Mouse (Mus musculus): ENCODE data around the gene Tmem231. TPM values are rescaled to one million over a fixed set of nuclear protein-coding genes. Genes with fewer than 3 reads are reported as not detected.

The Tmem231 gene
- polyA plus RNA-seq, 1 experiment from 2014 or later, result 16.7 TPM

DNA sequence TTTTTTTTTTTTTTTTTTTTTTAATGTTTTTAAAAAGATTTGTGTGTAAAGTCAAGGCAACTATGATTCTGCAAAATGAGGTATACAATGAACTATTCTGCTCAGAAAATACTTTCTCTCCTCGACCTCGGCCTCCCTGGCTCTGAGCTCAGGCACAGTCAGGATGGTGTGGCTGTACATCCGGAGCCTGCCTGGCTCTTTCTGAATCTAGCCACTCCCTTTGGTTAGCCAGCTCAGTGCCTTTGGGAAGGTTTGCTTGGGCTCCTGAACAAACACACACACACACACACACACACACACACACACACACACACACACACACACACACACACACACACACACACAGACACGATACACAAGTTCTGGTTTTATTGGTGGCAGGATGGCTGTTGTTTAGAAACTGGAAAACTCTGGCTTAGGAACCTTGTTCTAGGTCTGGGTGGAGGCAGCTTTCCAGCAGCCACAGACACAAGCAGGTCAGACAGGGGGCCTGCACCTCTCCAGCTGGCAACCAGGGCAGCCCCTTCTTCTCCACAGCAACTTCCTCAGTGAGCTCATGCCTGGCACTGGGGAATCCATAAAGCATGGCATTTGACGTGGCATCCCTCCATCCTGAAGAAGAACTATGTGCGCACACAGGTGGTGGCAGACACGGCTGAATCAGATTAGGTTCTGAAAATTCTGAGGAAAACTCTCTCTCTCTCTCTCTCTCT, 31.3 kb upstream of the Tmem231 start:
- Histone ChIP-seq H3K4me3 (replicated peaks; ENCODE audit: low read depth, low read length) (no peak overlapping the region), H3K27ac (replicated peaks; ENCODE audit: low read depth, low read length) (no peak overlapping the region), H3K4me1 (ENCODE audit: control insufficient read depth, insufficient read depth, low read length) (no peaks in the 10 kb centered on the region), H3K9ac (replicated peaks; ENCODE audit: low read length) (no peak overlapping the region), H3K27me3 (ENCODE audit: control insufficient read depth, insufficient read depth, low read length) (no peaks in the 10 kb centered on the region), H3K4me2 (ENCODE audit: low read length) (no peak overlapping the region), H3K9me3 (ENCODE audit: control insufficient read depth, low read length) (no peaks in the 10 kb centered on the region), H3K36me3 (ENCODE audit: control insufficient read depth, insufficient read depth, low read length) (peaks cover 14% of the 10 kb centered on the region)
- ATAC-seq (ENCODE audit: low FRiP score, low TSS enrichment) (no peak), DNase-seq (no peak)
- 86% methylated on average over 7 of the region's 7 CpGs for WGBS

DNA sequence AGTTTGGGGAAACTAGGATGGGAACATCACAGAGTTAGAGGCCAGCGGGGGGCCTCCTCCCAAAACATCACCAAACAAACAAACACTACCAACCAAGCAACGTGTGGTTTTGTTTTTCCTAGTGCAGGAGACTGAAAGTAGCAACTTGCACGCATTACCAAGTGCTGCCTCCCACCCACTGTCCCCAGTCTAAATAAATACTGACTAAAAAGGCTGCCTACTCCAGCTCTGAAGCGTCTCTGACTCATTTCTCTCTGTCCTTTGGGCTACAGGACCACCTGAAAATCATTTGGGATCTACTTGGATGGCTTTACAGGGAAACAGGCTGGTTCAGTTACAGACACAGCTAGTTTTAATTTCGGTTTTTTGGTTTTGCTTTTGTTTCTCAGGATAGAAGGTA, 30.7 kb upstream of the Tmem231 start:
- H3K4me3 ChIP-seq (replicated peaks; ENCODE audit: low read depth, low read length), result no peak overlapping the region
- peaks cover 17% of the 10 kb centered on the region for H3K36me3 ChIP-seq (ENCODE audit: control insufficient read depth, insufficient read depth, low read length)
- H3K9me3 ChIP-seq (ENCODE audit: control insufficient read depth, low read length), result no peaks in the 10 kb centered on the region
- no peak overlapping the region for H3K9ac ChIP-seq (replicated peaks; ENCODE audit: low read length)
- DNase-seq, result no peak
- no peaks in the 10 kb centered on the region for H3K4me1 ChIP-seq (ENCODE audit: control insufficient read depth, insufficient read depth, low read length)
- no peak overlapping the region for H3K27ac ChIP-seq (replicated peaks; ENCODE audit: low read depth, low read length)
- no peak for ATAC-seq (ENCODE audit: low FRiP score, low TSS enrichment)
- no peaks in the 10 kb centered on the region for H3K27me3 ChIP-seq (ENCODE audit: control insufficient read depth, insufficient read depth, low read length)
- 72% methylated on average over 5 of the region's 5 CpGs for WGBS
- no peak overlapping the region for H3K4me2 ChIP-seq (ENCODE audit: low read length)

DNA sequence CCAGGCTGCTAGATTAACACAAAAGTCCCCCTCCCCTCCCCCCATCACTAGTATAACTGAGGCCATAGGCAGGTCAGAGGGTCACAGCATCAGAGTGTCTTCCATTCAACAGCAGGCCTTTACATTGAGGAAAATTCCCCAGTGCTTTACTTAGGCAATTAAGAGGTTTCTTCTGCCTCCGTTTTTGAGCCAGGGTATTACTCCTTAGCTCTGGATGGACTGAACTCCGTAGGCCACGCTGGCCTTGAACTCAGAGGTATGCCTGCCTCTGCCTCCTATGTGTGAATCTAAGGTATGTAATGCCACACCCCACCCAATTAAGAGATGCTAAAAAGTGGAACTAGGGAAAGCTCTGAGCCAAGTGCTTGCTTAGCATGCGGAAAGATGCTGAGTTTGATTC, 29.9 kb upstream of the Tmem231 start:
- H3K27me3 ChIP-seq (ENCODE audit: control insufficient read depth, insufficient read depth, low read length), result no peaks in the 10 kb centered on the region
- no peak overlapping the region for H3K9ac ChIP-seq (replicated peaks; ENCODE audit: low read length)
- H3K4me1 ChIP-seq (ENCODE audit: control insufficient read depth, insufficient read depth, low read length), result no peaks in the 10 kb centered on the region
- ATAC-seq (ENCODE audit: low FRiP score, low TSS enrichment) (no peak), DNase-seq (no peak)
- H3K9me3 ChIP-seq (ENCODE audit: control insufficient read depth, low read length), result no peaks in the 10 kb centered on the region
- H3K4me2 ChIP-seq (ENCODE audit: low read length), result no peak overlapping the region
- H3K4me3 ChIP-seq (replicated peaks; ENCODE audit: low read depth, low read length), result no peak overlapping the region
- no peak overlapping the region for H3K27ac ChIP-seq (replicated peaks; ENCODE audit: low read depth, low read length)
- WGBS, result 76% methylated on average over 4 of the region's 4 CpGs
- H3K36me3 ChIP-seq (ENCODE audit: control insufficient read depth, insufficient read depth, low read length), result peaks cover 23% of the 10 kb centered on the region

DNA sequence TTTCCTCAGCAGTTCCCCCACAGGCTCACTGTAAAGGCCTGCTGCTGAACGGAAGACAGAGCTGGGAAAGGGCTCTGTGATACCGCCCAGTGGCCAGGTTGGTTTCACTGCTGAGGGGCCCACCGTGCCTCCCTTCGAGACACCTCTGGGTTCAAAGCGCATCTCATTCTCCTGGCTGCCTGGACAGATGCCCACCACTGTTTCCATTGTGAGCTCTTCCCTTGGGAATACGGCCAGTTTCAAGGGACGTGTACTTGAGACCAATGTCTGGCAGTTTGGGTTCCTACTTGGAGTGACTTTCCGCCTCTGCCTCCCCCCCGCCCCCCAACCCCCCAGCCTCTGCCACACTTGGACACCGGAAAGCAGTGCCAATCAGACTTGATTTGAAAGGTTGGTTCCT, 29.4 kb upstream of the Tmem231 start:
- ATAC-seq (ENCODE audit: low FRiP score, low TSS enrichment) (no peak), DNase-seq (no peak)
- no peak overlapping the region for H3K4me2 ChIP-seq (ENCODE audit: low read length)

DNA sequence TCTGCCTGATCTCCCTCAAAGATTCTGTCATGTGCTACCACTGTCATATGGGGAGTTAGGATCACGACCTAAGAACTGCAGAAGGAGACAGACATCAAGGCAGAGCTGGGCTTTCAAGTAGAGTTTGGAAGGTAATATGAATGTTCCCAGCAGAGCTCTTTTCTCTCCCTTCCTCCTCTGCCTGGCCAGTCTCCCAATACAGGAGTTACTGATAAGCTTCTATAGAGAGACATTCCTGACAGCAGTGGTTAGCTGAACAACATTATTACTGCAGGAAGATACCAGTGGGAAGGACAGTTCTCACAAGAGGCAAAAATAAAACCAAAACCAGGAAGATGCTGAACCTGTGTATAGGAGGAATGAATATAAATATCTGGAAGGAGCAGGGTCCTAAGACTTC, 28.9 kb upstream of the Tmem231 start:
- no peak for DNase-seq
- WGBS, result 68% methylated on average over 1 of the region's 1 CpGs
- no peaks in the 10 kb centered on the region for H3K4me1 ChIP-seq (ENCODE audit: control insufficient read depth, insufficient read depth, low read length)
- no peaks in the 10 kb centered on the region for H3K9me3 ChIP-seq (ENCODE audit: control insufficient read depth, low read length)
- H3K36me3 ChIP-seq (ENCODE audit: control insufficient read depth, insufficient read depth, low read length), result peaks cover 21% of the 10 kb centered on the region
- no peak overlapping the region for H3K9ac ChIP-seq (replicated peaks; ENCODE audit: low read length)
- no peak for ATAC-seq (ENCODE audit: low FRiP score, low TSS enrichment)
- H3K4me3 ChIP-seq (replicated peaks; ENCODE audit: low read depth, low read length), result no peak overlapping the region
- no peak overlapping the region for H3K27ac ChIP-seq (replicated peaks; ENCODE audit: low read depth, low read length)
- no peaks in the 10 kb centered on the region for H3K27me3 ChIP-seq (ENCODE audit: control insufficient read depth, insufficient read depth, low read length)
- H3K4me2 ChIP-seq (ENCODE audit: low read length), result no peak overlapping the region

More for the DNA sequence above, 29.4 kb upstream of the Tmem231 start:
- Histone ChIP-seq H3K4me3 (replicated peaks; ENCODE audit: low read depth, low read length) (no peak overlapping the region), H3K4me1 (ENCODE audit: control insufficient read depth, insufficient read depth, low read length) (no peaks in the 10 kb centered on the region), H3K36me3 (ENCODE audit: control insufficient read depth, insufficient read depth, low read length) (peaks cover 22% of the 10 kb centered on the region), H3K9ac (replicated peaks; ENCODE audit: low read length) (no peak overlapping the region), H3K9me3 (ENCODE audit: control insufficient read depth, low read length) (no peaks in the 10 kb centered on the region), H3K27ac (replicated peaks; ENCODE audit: low read depth, low read length) (no peak overlapping the region), H3K27me3 (ENCODE audit: control insufficient read depth, insufficient read depth, low read length) (no peaks in the 10 kb centered on the region)
- 63% methylated on average over 10 of the region's 10 CpGs for WGBS

DNA sequence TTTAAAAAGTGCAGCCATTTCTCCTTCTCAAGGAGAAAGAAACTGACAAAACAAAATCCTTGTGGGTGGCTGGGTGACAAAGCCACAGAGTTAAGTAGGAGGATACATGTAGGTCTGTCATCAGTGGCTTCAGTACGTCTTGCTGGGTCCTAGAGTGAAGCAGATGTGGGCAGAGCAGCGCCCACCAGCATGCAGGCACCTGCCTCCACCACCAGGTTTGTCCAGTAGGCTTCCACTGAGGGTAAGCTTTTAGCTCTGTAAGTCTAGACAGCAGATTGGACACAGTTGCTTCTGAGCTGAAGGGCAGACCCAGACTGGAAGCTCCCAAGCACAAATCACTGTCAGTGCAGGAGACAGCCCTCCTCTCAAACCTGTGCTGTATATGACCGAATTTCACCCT, 27.6 kb upstream of the Tmem231 start:
- H3K27me3 ChIP-seq (ENCODE audit: control insufficient read depth, insufficient read depth, low read length), result no peaks in the 10 kb centered on the region
- H3K4me2 ChIP-seq (ENCODE audit: low read length), result no peak overlapping the region
- H3K27ac ChIP-seq (replicated peaks; ENCODE audit: low read depth, low read length), result no peak overlapping the region
- DNase-seq (no peak), ATAC-seq (ENCODE audit: low FRiP score, low TSS enrichment) (no peak)
- H3K9me3 ChIP-seq (ENCODE audit: control insufficient read depth, low read length), result no peaks in the 10 kb centered on the region
- no peak overlapping the region for H3K4me3 ChIP-seq (replicated peaks; ENCODE audit: low read depth, low read length)
- no peak overlapping the region for H3K9ac ChIP-seq (replicated peaks; ENCODE audit: low read length)
- whole genome bisulfite sequencing, result 68% methylated on average over 3 of the region's 3 CpGs
- no peaks in the 10 kb centered on the region for H3K4me1 ChIP-seq (ENCODE audit: control insufficient read depth, insufficient read depth, low read length)
- H3K36me3 ChIP-seq (ENCODE audit: control insufficient read depth, insufficient read depth, low read length), result peaks cover 34% of the 10 kb centered on the region

DNA sequence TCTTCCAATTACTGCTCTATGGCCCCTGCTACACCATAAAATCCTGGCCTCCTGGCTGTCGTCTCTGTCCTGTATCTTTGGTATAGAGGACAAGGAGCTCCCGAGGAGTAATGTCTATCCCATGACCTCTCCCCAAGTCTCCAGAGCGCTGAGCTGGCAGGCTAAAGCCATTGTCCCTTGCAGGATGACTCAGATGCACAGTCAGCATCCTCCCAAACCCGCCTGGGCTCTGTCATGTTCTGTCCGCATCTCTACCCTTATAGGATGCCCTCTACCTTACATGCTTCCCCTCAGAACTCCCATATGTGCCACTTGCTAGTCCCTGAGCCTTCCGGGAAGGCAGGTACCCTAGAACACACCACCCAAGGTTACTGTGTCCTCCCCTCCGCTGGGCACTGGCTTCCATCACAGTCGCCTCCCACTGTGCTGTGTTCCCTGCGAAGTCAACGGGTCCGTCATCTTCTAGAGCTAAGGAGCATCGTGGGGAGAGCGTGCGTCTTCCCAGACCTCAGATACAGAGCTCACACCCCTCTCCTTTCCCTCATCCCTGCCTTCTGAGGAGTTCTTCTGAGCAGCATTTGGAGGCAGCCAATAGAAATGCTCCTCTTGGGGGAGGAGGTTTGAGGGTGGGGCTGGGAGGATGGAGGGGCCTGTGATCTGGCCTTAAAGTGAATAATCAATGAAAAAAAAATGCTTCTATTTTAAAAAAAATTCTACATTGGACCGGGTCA, 27.1 kb upstream of the Tmem231 start:
- H3K27ac ChIP-seq (replicated peaks; ENCODE audit: low read depth, low read length), result no peak overlapping the region
- WGBS, result 68% methylated on average over 15 of the region's 15 CpGs
- no peak overlapping the region for H3K9ac ChIP-seq (replicated peaks; ENCODE audit: low read length)
- no peak overlapping the region for H3K4me2 ChIP-seq (ENCODE audit: low read length)
- no peaks in the 10 kb centered on the region for H3K4me1 ChIP-seq (ENCODE audit: control insufficient read depth, insufficient read depth, low read length)
- no peak for DNase-seq
- H3K36me3 ChIP-seq (ENCODE audit: control insufficient read depth, insufficient read depth, low read length), result peaks cover 36% of the 10 kb centered on the region
- no peak overlapping the region for H3K4me3 ChIP-seq (replicated peaks; ENCODE audit: low read depth, low read length)
- ATAC-seq (ENCODE audit: low FRiP score, low TSS enrichment), result no peak
- H3K9me3 ChIP-seq (ENCODE audit: control insufficient read depth, low read length), result no peaks in the 10 kb centered on the region
- no peaks in the 10 kb centered on the region for H3K27me3 ChIP-seq (ENCODE audit: control insufficient read depth, insufficient read depth, low read length)

DNA sequence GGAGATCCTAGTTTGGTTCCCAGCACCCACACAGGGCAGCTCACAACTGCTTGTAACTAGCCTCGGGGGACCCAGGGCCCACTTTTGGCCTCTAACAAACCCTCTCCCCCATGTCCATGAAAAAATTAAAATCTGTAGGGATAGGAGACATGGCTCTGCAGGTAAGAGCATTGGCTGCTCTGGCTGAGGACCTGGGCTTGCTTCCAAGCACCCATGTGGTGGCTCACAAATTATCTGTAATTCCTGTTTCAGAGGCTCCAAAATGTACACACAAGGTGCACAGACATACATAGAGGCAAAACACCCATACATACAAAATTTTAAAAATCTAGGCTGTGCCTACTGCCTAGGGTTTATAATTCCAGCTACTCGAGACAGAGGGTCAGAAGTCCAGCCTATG, 23.6 kb upstream of the Tmem231 start:
- Histone ChIP-seq H3K27me3 (ENCODE audit: control insufficient read depth, insufficient read depth, low read length) (no peaks in the 10 kb centered on the region), H3K27ac (replicated peaks; ENCODE audit: low read depth, low read length) (no peak overlapping the region), H3K4me1 (ENCODE audit: control insufficient read depth, insufficient read depth, low read length) (no peaks in the 10 kb centered on the region), H3K4me3 (replicated peaks; ENCODE audit: low read depth, low read length) (no peak overlapping the region), H3K9me3 (ENCODE audit: control insufficient read depth, low read length) (no peaks in the 10 kb centered on the region), H3K4me2 (ENCODE audit: low read length) (no peak overlapping the region), H3K9ac (replicated peaks; ENCODE audit: low read length) (no peak overlapping the region), H3K36me3 (ENCODE audit: control insufficient read depth, insufficient read depth, low read length) (peaks cover 60% of the 10 kb centered on the region)
- ATAC-seq (ENCODE audit: low FRiP score, low TSS enrichment), result no peak
- no peak for DNase-seq
- WGBS, result 99% methylated on average over 2 of the region's 2 CpGs

DNA sequence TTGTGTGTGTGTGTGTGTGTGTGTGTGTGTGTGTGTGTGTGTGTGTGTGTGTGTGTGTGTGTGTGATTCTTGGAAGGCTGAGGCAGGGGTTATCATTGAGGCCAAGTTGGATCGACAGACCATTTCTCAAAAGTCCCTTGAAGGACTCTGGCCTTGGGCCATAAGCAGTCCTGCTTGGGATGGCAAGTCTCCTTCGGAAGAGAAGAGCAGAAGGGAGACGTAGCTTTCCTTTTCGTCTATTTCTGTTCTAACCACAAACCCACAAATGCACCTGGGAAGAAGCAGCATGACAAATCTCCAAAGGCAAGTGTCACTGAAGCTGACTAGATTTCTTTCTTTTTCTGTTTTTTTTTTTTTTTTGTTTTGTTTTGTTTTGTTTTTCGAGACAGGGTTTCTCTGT, 22.2 kb upstream of the Tmem231 start:
- H3K4me2 ChIP-seq (ENCODE audit: low read length), result no peak overlapping the region
- H3K9ac ChIP-seq (replicated peaks; ENCODE audit: low read length), result no peak overlapping the region
- H3K4me1 ChIP-seq (ENCODE audit: control insufficient read depth, insufficient read depth, low read length), result no peaks in the 10 kb centered on the region
- no peak overlapping the region for H3K27ac ChIP-seq (replicated peaks; ENCODE audit: low read depth, low read length)
- ATAC-seq (ENCODE audit: low FRiP score, low TSS enrichment) (no peak), DNase-seq (no peak)
- H3K9me3 ChIP-seq (ENCODE audit: control insufficient read depth, low read length), result no peaks in the 10 kb centered on the region
- no peak overlapping the region for H3K4me3 ChIP-seq (replicated peaks; ENCODE audit: low read depth, low read length)
- no peaks in the 10 kb centered on the region for H3K27me3 ChIP-seq (ENCODE audit: control insufficient read depth, insufficient read depth, low read length)
- 94% methylated on average over 5 of the region's 5 CpGs for WGBS
- peaks cover 71% of the 10 kb centered on the region for H3K36me3 ChIP-seq (ENCODE audit: control insufficient read depth, insufficient read depth, low read length)
